Mouse (Mus musculus) olfactory bulb, adult 2 months (tissue): Measurements from ENCODE around the gene Gm9573.

Experiments used
- CTCF ChIP-seq: fragments of 200-500 bp; IDR thresholded peaks from 2 replicates; pipeline ENCODE4 v1.5.1; 2012; ENCODE audit warnings: low read depth, mild to moderate bottlenecking, low read length, moderate library complexity; ENCODE audit not compliant: insufficient read depth
- POLR2A ChIP-seq: fragments of 200-500 bp; IDR thresholded peaks from 2 replicates; pipeline ENCODE4 v1.6.1; 2012; ENCODE audit warnings: mild to moderate bottlenecking, low read depth, low read length, moderate library complexity; ENCODE audit not compliant: insufficient read depth

DNA sequence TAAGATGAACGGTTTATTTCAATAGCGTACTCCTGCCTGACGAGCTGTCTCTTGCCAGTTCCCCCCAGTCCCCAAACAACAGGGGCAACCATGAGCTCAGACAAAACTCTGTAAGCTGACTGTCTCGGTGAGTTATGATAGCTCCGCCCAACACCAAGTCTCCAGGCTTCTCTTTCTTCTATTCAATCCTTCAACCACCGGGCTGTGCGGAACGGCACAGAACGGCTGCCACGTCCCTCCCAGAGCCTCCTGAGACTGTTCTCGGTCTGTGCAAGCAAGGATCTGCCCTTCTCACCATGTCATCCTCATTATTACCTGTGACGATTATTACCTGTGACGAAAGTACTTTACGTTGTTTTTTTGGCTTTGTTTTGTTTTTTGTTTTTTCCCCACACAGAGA is 55.6 kb downstream of the Gm9573 start:
- no peak for TF ChIP-seq POLR2A
- no peak for TF ChIP-seq CTCF
